Comparison of ENCODE assay signal across 16 mouse cellular contexts in the genomic region with DNA sequence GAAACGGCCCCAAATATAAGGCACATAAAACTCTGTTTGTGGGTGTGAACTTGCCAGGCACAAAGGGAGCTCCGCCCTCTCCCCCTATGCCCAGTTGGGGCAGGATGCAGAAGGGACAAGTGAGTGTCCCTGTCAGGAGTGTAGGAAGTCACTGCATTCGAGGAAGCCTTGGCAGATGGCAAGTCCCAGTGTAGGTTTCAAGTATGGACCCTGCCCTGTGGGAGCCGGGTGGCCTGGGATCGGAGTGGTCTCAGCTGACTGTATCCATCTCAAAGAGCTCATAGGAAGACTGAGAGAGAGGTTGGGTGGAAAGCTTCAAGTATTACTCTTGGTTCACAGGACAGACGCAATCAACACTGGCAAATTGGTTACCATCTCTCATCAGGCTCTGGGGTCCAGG. TPM values are rescaled to one million over a fixed set of nuclear protein-coding genes. Genes with fewer than 3 reads are reported as not detected.
DNase-seq lines count a peak whose midpoint lies in the region; ATAC-seq lines count a peak whose summit lies in the region.
"Had no signal": no experiment of that assay in that cellular context is flagged by ENCODE, and none has a peak within 500 bp of the region (broad histone marks: within the 10 kb centered on the region; RNA-seq: fewer than 3 reads in every experiment).

No protein-coding gene starts in this region.

- H3K4me1 ChIP-seq in hindbrain, embryonic 12.5 days: peaks cover 67% of the 10 kb centered on the region
- H3K4me1 ChIP-seq in midbrain, embryonic 11.5 days (ENCODE audit: control insufficient read depth, insufficient read depth, low read length): peaks cover 59% of the 10 kb centered on the region
- H3K4me1 ChIP-seq in kidney, embryonic 14.5 days (ENCODE audit: control insufficient read depth, insufficient read depth, low read length): peaks cover 22% of the 10 kb centered on the region

- peak overlapping the region; percentile 46; the same call in 1 of the 2 replicates for H3K9ac ChIP-seq in hindbrain, embryonic 12.5 days
- H3K9ac ChIP-seq in midbrain, embryonic 11.5 days (ENCODE audit: low read length): peak overlapping the region; percentile 51
- H3K9ac ChIP-seq in kidney, embryonic 14.5 days (ENCODE audit: low read depth, low read length): no peak overlapping the region; the same call in 1 of the 2 replicates
- H3K9ac ChIP-seq: heart, embryonic 12.5 days had no signal

- H3K4me2 ChIP-seq in hindbrain, embryonic 12.5 days (replicated peaks): peak overlapping the region; percentile 32; the same call in 1 of the 2 replicates
- H3K4me2 ChIP-seq in midbrain, embryonic 11.5 days: peak overlapping the region; percentile 4; the same call in 1 of the 2 replicates
- H3K4me2 ChIP-seq in kidney, embryonic 14.5 days (replicated peaks; ENCODE audit: low read depth, low read length): no peak overlapping the region
- H3K4me2 ChIP-seq: heart, embryonic 12.5 days had no signal

- no peak for ATAC-seq in hindbrain, embryonic 12.5 days (ENCODE audit: low FRiP score)
- ATAC-seq in midbrain, embryonic 11.5 days (ENCODE audit: low FRiP score): no peak
- ATAC-seq in kidney, embryonic 14.5 days (ENCODE audit: low FRiP score, low TSS enrichment): no peak

- H3K27ac ChIP-seq in hindbrain, embryonic 12.5 days: peak overlapping the region; percentile 96
- peak overlapping the region; percentile 97 for H3K27ac ChIP-seq in midbrain, embryonic 11.5 days (ENCODE audit: low read depth, low read length)
- no peak overlapping the region for H3K27ac ChIP-seq in kidney, embryonic 14.5 days (ENCODE audit: low read depth, low read length)
- H3K27ac ChIP-seq: layer of hippocampus, adult 2 months had no signal

- H3K4me3 ChIP-seq in hindbrain, embryonic 12.5 days: no peak overlapping the region
- no peak overlapping the region for H3K4me3 ChIP-seq in midbrain, embryonic 11.5 days (ENCODE audit: low read depth, low read length)
- no peak overlapping the region for H3K4me3 ChIP-seq in kidney, embryonic 14.5 days (ENCODE audit: low read length)
- H3K4me3 ChIP-seq: heart, embryonic 12.5 days; layer of hippocampus, adult 2 months had no signal

- DNase-seq in left cerebral cortex, postnatal 4 days: peak; percentile 44
- DNase-seq in left cerebral cortex, adult 8-10 months (ENCODE audit: low spot score in 2 of 2): no peak
- DNase-seq in midbrain, embryonic 11.5 days (ENCODE audit: low spot score, missing footprints): no peak
- no peak for DNase-seq in thymus, postnatal 36 days
- DNase-seq in thymus, postnatal 10 days (ENCODE audit: low spot score in 2 of 2): no peak
- DNase-seq in urinary bladder, adult 18-20 months (ENCODE audit: low spot score in 2 of 2): no peak

- no peaks in the 10 kb centered on the region for H3K27me3 ChIP-seq in hindbrain, embryonic 12.5 days
- H3K27me3 ChIP-seq in midbrain, embryonic 11.5 days (ENCODE audit: control insufficient read depth, insufficient read depth, low read length): no peaks in the 10 kb centered on the region
- no peaks in the 10 kb centered on the region; the same call in 1 of the 2 replicates for H3K27me3 ChIP-seq in kidney, embryonic 14.5 days (ENCODE audit: control insufficient read depth, insufficient read depth, low read length)
- H3K27me3 ChIP-seq: heart, embryonic 12.5 days had no signal

- H3K36me3 ChIP-seq in hindbrain, embryonic 12.5 days: no peaks in the 10 kb centered on the region
- H3K36me3 ChIP-seq in midbrain, embryonic 11.5 days (ENCODE audit: control insufficient read depth, insufficient read depth, low read length): no peaks in the 10 kb centered on the region
- no peaks in the 10 kb centered on the region for H3K36me3 ChIP-seq in kidney, embryonic 14.5 days (ENCODE audit: control insufficient read depth, insufficient read depth, low read length)
- H3K36me3 ChIP-seq: heart, embryonic 12.5 days had no signal

- intact Hi-C loops in left cerebral cortex, postnatal 4 days (cut with DNase I): no loop called here

- no peaks in the 10 kb centered on the region for H3K9me3 ChIP-seq in hindbrain, embryonic 12.5 days (replicated peaks)
- no peaks in the 10 kb centered on the region for H3K9me3 ChIP-seq in midbrain, embryonic 11.5 days (ENCODE audit: control insufficient read depth, low read length)
- no peaks in the 10 kb centered on the region for H3K9me3 ChIP-seq in kidney, embryonic 14.5 days (ENCODE audit: control insufficient read depth, low read length)
- H3K9me3 ChIP-seq: heart, embryonic 12.5 days had no signal

- WGBS in hindbrain, embryonic 12.5 days: 43% methylated on average over 6 of the region's 6 CpGs
- WGBS in midbrain, embryonic 11.5 days: 53% methylated on average over 6 of the region's 6 CpGs
- WGBS in kidney, embryonic 14.5 days: 72% methylated on average over 6 of the region's 6 CpGs

RNA-seq across cellular contexts. Expression of a gene that starts 17.9 kb away (rescaled TPM):
- total RNA-seq in left cerebral cortex, postnatal 4 days (2021): not detected
- total RNA-seq in left cerebral cortex, adult 8-10 months (2022): not detected
- polyA plus RNA-seq in hindbrain, embryonic 12.5 days (2016; fragmentation: Nextera tagmentation; extraction: Ambion mirVana): 3.8 and 4.3 TPM in 2 replicates
- polyA plus RNA-seq in midbrain, embryonic 11.5 days (2014; fragmentation: Nextera tagmentation; extraction: Ambion mirVana): 9.1 and 9.5 TPM in 2 replicates
- polyA plus RNA-seq in kidney, embryonic 14.5 days (2014; fragmentation: Nextera tagmentation; extraction: Ambion mirVana): 3.0 and 3.1 TPM in 2 replicates
- total RNA-seq: adrenal gland, adult 18-20 months; common myeloid progenitor, adult 5-6 weeks; layer of hippocampus, adult 2 months; liver, adult 2 months; monocyte, adult 5-6 weeks had no signal
- polyA plus RNA-seq: heart, embryonic 12.5 days; liver, adult 2 months; lung, postnatal 0 days; stomach, embryonic 14.5 days had no signal
